Mouse (Mus musculus): ENCODE measurements around the gene Usp54.
"Not testable (repeated sequence)": the region's sequence is repeated elsewhere in the genome, so short reads cannot be mapped to it uniquely, and the experiment has no call there.

The Usp54 gene

GRCm38 (mm10) chr14:20654690-20655421 is 14.0 kb upstream of the Usp54 start:
- DNase-seq (ENCODE audit: low spot score): no peak

DNA sequence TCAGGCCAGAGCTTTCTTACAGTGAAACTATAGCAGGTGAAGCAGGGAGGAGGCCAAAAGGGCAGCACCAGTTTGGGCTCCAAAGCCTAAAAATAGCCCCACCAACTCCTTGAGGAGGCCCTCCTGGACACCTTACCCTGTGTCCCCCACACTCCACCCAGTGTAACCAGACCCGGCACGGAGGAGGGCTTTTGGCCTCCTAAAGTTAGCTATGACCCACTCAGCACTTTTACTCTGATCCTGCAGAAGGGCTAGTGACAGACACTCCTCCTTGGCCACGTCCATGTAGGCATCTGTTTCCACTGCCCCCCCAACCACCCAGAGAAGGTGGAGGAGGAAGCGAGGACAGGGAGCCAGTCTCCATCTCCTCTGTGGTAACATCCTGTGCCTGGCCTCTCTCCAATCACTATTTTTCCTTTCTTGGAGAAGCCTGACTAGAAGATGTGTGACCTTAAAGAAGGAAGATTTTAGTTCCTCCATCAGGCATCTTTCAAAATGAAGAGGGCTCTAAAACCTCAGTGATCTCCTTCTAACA is 10.9 kb upstream of the Usp54 start:
- DNase-seq (ENCODE audit: low spot score): no peak

- no peak for DNase-seq (ENCODE audit: low spot score)
Observed at GRCm38 (mm10) chr14:20651000-20651399, 10.1 kb upstream of the Usp54 start.

- DNase-seq (ENCODE audit: low spot score): no peak
Observed at GRCm38 (mm10) chr14:20646381-20646780, 5.5 kb upstream of the Usp54 start.

GRCm38 (mm10) chr14:20645547-20645946 is 4.7 kb upstream of the Usp54 start:
- peak; percentile 32 for DNase-seq (ENCODE audit: low spot score)

- DNase-seq (ENCODE audit: low spot score): peak; percentile 27
Observed at GRCm38 (mm10) chr14:20641438-20641875, 594 bp upstream of the Usp54 start.

DNA sequence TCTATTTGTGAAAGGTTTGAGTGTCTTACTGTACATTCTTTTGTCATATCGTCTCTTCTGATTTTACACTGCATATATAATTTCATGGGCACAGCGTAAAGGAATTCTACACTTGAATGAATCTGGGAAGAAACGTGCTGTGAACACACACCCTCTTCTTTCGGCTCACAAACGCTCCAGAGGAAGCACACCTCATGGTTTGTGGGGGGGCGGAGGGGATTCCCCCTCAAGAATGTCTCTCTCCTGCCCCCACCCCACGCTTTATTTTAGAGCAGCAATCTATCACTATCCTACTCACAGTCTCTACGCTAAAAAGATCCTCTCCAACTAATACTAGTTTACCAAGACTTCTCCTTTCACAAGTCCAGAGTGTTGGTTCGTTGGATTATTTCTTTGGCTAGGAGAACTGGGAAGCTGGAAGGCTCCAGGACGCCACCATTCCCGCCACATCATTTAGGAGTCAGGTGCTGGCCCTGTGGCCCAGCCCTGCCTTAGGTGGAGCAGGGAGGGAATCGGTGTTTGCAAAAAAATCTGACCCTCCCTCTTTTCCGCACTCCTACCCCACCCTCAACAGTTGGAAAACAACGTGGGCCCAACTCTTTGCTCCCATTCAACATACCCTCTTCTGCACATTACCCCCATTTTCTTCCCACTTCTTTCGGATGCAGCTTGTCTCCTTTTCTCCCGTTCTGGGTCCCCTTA is 794 bp downstream of the Usp54 start:
- peak; percentile 40 for DNase-seq (ENCODE audit: low spot score)

GRCm38 (mm10) chr14:20638702-20639101 is 2.2 kb downstream of the Usp54 start:
- DNase-seq (ENCODE audit: low spot score): no peak

DNA sequence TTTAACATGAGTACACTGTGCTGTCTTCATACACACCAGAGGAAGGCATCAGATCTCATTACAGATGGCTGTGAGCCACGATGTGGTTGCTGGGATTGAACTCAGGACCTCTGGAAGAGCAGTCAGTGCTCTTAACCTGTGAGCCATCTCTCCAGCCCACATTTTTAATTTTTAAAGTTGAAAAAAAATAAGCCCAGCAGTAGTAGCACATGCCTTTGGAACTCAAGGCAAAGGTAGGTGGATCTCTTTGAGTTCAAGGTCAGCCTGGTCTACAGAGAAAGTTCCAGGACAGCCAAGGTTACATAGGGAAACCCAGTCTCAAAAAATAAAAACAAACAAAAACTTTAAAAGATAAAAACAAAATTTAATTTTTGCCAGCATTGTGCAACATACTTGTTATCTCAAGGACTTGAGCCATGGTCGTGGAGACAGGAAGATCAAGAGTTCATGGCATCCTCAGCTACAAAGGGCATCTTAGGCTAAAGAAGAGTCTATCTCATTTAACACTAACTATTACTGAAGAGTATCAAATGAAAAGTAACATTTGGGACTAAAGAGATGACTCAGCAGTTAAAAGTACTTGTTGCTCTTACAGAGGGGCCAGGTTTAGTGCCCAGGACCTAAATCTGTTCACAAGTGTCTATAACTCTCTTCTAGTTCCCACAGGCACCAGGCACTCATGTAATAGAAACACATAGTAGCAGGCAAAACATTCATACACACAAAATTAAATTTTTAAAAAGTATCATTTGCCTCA is 2.9 kb downstream of the Usp54 start:
- no peak for DNase-seq (ENCODE audit: low spot score)

DNA sequence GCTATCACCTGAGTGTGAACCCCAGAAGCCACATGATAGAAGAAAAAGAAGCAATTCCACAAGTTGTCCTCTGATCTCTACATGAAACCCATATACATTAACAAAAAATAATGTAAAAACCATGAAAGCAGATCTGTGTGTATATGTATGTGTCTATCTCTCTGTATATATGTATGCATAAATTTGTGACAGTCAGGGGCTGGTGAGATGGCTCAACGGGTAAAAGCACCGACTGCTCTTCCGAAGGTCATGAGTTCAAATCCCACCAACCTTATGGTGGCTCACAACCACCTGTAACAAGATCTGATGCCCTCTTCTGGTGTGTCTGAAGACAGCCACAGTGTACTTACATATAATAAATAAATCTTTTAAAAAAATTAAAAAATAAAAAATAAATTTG is 3.9 kb downstream of the Usp54 start:
- DNase-seq (ENCODE audit: low spot score): not testable (repeated sequence)

GRCm38 (mm10) chr14:20635546-20635945 is 5.3 kb downstream of the Usp54 start:
- no peak for DNase-seq (ENCODE audit: low spot score)

GRCm38 (mm10) chr14:20631253-20631652 is 9.6 kb downstream of the Usp54 start:
- no peak for DNase-seq (ENCODE audit: low spot score)

DNA sequence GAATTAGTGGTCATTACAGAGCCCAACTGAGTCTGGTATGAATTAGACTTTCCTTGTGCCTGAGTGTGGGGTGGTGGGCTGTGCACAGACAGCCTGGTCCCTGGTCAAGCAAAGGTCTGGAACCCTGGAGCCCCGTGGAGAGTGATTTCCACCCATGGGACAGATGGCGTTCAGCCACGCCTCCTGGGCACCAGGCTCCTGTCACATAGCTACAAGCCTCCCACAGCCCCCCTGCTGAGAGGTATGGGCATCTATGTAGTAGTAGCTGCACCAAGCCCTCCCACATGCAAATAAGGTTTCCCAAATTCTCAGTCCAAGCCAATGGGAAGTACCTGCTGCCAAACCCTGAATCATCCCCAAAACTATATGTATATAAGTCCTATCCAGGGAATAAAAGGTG is 13.9 kb downstream of the Usp54 start:
- no peak for DNase-seq (ENCODE audit: low spot score)

DNA sequence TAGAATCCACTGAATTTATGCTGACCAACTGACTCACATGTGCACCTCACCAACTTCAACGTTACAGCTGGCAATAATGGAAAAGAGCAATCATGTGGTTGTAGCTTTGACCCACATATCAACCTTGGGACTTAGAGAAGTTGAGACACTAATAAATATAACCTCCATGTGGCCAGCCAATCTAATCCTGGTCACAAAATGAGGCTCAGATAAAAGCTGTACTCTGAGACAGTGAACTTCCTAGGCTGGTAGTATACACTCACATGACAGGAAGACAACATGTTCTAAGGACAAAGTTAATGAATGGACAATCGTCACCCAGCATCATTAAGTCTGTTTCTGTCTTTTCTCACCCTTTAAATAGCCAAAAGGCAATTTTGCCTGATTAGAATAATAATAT is 14.4 kb downstream of the Usp54 start:
- no peak for DNase-seq (ENCODE audit: low spot score)

GRCm38 (mm10) chr14:20622907-20623306 is 18.0 kb downstream of the Usp54 start:
- DNase-seq (ENCODE audit: low spot score): no peak

DNA sequence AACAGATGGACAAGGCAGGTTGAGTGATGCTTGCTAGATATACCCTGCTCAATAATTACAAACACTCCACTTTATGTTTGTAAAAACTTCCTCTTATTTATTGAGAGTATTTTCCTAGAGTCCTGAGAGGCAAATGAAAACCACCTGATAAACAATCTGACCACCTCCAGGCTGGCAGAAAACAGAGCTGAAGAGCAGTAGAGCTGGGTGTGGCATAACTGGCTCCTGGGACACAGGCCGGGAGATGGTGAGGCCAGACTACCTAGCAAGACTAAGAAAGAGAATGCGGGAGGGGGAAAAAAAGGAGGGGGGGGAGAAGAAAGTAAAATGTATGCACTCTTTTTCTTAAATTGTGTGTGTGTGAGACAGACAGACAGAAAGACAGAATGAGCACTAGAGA is 18.5 kb downstream of the Usp54 start:
- DNase-seq (ENCODE audit: low spot score): no peak

DNA sequence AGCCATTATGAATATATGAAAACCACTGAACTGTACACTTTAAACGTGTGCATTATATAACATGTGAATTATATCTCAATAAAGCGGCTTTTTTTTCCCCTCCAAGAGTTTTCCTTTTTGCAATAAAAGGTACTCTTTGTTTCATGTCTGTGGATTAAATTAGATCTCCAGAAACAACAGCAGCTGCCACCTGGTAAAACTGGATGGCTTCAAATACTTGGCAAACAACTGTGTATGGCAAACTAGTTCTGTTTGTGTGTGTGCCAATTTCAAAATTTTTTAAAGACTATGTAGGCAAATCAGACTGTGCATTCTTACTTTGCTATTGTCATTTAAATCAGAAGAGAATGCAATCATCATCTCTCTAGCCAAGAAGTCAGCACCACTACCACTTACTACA is 19.0 kb downstream of the Usp54 start:
- no peak for DNase-seq (ENCODE audit: low spot score)

DNA sequence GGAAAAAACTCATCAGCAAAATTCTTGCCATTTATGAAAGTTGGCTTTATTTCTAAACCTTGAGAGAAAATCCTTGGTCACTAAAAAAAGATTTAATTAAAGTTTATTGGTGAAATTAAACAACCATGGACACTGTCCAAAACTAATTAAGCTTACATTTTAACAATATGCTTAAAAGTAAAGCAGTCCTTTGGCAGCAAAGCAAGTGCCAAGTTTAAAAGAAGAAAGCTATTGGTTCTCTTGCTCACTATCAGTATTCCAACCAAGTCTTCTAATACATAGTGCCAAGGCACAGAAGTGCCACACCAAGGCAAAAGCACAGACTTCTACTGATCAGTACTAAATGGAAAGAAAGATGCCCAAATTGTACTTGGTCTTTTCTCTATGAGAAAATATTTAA is 21.7 kb downstream of the Usp54 start:
- DNase-seq (ENCODE audit: low spot score): no peak

- no peak for DNase-seq (ENCODE audit: low spot score)
Observed at GRCm38 (mm10) chr14:20618211-20618610, 22.7 kb downstream of the Usp54 start.

- peak; percentile 35 for DNase-seq (ENCODE audit: low spot score)
Observed at GRCm38 (mm10) chr14:20616421-20616820, 24.4 kb downstream of the Usp54 start.

GRCm38 (mm10) chr14:20615075-20615474 is 25.8 kb downstream of the Usp54 start:
- DNase-seq (ENCODE audit: low spot score): no peak

GRCm38 (mm10) chr14:20612820-20613219 is 28.0 kb downstream of the Usp54 start:
- no peak for DNase-seq (ENCODE audit: low spot score)

- DNase-seq (ENCODE audit: low spot score): peak; percentile 5
Observed at GRCm38 (mm10) chr14:20610146-20610545, 30.7 kb downstream of the Usp54 start.
